Mouse (Mus musculus) midbrain, embryonic 10.5 days (tissue): Measurements from ENCODE around the gene Slc25a13. TPM values are rescaled to one million over a fixed set of nuclear protein-coding genes. Genes with fewer than 3 reads are reported as not detected.

Experiments
- DNase-seq: peaks from one replicate; pipeline ENCODE4 v3.0.0-alpha.2; 2017; ENCODE audit warnings: low spot score
- H3K27ac ChIP-seq: fragments of 300-500 bp; sonication (generic); replicated peaks from 2 replicates; pipeline ENCODE4 v1.5.1; 2016; ENCODE audit warnings: mild to moderate bottlenecking
- H3K27me3 ChIP-seq: fragments of 300-500 bp; sonication (generic); 2 replicates; pipeline ENCODE4 v1.6.1; 2016; ENCODE audit warnings: low read depth, mild to moderate bottlenecking; ENCODE audit not compliant: poor library complexity, severe bottlenecking
- H3K36me3 ChIP-seq: fragments of 300-500 bp; sonication (generic); 2 replicates; pipeline ENCODE4 v1.6.1; 2016; ENCODE audit warnings: mild to moderate bottlenecking, moderate library complexity
- H3K4me1 ChIP-seq: fragments of 300-500 bp; sonication (generic); 2 replicates; pipeline ENCODE4 v1.6.1; 2016
- H3K4me3 ChIP-seq: fragments of 300-500 bp; sonication (generic); 2 replicates; pipeline ENCODE4 v1.5.1; 2016; ENCODE audit warnings: mild to moderate bottlenecking, moderate library complexity
- H3K9me3 ChIP-seq: fragments of 300-500 bp; sonication (generic); replicated peaks from 2 replicates; pipeline ENCODE4 v1.6.1; 2016; ENCODE audit warnings: mild to moderate bottlenecking
- whole genome bisulfite sequencing: fragments of 180-500 bp; shearing (Covaris S2); methylation state at CpG from one replicate; pipeline ENCODE4 v1.1.7; 2016; 5-methylcytosine and 5-hydroxymethylcytosine counted together
- polyA plus RNA-seq: library from polyadenylated mRNA; unstranded; fragments of >200 nt; fragmentation: Nextera tagmentation; extraction: Ambion mirVana; gene quantifications from 2 replicates; pipeline ENCODE4 v1.2.1, GENCODE M21; 2016

The Slc25a13 gene
- polyA plus RNA-seq, 1 experiment from 2014 or later = 47.4 TPM

DNA sequence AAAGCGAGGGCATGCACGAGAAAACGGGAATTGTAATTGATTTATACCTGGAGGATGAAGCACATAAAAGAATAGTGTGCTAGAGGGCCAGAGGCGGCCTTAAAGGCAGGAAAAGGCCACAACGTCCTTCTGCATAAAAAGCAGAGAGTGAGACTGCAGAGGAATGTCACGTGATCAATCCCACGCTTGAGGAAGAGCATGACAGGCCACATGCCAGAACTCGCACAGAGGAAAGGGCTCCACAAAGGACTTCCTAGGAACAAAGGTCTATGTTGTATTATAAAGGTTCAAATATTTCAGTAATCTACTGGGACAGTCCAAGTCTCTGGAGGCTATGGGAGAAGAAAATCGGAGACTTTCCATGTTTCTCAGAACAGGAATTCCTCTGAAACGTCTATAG lies 63.5 kb downstream of the Slc25a13 start:
- Histone ChIP-seq H3K36me3 (peaks cover 33% of the 10 kb centered on the region), H3K4me1 (no peaks in the 10 kb centered on the region), H3K27ac (no peak overlapping the region), H3K27me3 (no peaks in the 10 kb centered on the region), H3K4me3 (no peak overlapping the region), H3K9me3 (no peaks in the 10 kb centered on the region)
- DNase-seq = no peak
- 80% methylated on average over 10 of the region's 10 CpGs for WGBS

DNA sequence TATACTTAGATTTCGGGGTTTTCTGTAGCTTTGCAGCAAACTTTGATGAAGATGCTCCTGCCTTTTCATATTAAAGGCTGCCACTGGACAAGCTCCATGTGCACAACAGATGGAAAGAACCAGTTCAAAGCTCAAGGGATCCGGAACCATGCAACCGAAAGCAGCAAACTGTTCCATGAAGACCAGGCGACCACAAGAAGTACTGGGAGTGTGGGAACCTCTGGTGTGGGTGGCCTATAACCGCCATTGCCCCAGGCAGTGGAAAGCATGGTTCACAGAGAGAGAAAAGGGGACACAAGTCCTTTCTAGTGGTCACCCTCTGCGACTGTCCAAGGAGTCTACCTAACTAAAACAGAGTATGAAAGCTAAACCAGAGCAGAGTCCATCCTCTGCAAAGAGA lies 66.2 kb downstream of the Slc25a13 start:
- H3K9me3 ChIP-seq = no peaks in the 10 kb centered on the region
- H3K4me3 ChIP-seq = no peak overlapping the region
- H3K27ac ChIP-seq = no peak overlapping the region
- peaks cover 41% of the 10 kb centered on the region for H3K36me3 ChIP-seq
- WGBS = 98% methylated on average over 6 of the region's 6 CpGs
- H3K27me3 ChIP-seq = no peaks in the 10 kb centered on the region
- H3K4me1 ChIP-seq = no peaks in the 10 kb centered on the region
- no peak for DNase-seq

DNA sequence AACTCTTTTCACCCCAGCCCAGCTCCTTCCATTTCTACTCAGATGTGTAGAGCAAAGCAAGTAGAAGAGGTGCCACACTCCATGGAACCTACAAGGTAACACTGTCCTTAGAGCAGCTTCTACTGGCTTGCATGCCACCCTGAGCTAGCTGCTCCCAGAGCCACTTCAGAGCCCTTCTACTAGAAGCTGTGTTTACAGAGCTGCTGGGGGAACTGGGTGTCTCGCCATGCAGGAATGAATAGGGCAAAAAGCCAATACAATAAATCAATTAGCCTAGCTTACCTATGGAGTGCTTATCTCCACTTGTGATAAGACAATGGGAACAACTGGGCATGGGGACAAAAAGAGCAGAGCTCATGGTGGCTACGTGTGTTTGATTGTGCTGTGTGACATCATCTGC lies 67.2 kb downstream of the Slc25a13 start:
- no peak for DNase-seq
- H3K27me3 ChIP-seq = no peaks in the 10 kb centered on the region
- H3K4me3 ChIP-seq = no peak overlapping the region
- peaks cover 41% of the 10 kb centered on the region for H3K36me3 ChIP-seq
- no peaks in the 10 kb centered on the region for H3K4me1 ChIP-seq
- 76% methylated on average over 2 of the region's 2 CpGs for WGBS
- H3K9me3 ChIP-seq = no peaks in the 10 kb centered on the region
- no peak overlapping the region for H3K27ac ChIP-seq

DNA sequence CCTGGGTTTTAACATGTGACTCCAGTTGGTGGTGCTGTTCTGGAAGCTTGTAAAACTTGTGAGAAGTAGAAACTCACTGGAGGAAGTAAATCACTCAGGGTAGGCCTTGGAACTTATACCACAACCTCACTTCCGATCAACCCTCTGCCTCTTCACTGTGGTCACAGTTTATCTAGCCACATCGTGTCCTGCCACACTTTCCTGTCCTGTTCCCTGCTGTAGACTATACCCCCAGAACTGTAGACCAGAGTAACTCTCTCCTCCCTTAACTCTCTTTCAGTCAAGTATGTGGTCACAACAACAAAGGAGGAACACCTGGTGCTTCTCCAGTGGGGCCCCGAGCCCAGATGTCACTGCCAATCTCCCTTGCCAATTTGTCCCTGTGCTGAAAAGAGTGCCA lies 67.6 kb downstream of the Slc25a13 start:
- H3K4me3 ChIP-seq = no peak overlapping the region
- no peaks in the 10 kb centered on the region for H3K27me3 ChIP-seq
- peaks cover 41% of the 10 kb centered on the region for H3K36me3 ChIP-seq
- H3K9me3 ChIP-seq = no peaks in the 10 kb centered on the region
- no peak overlapping the region for H3K27ac ChIP-seq
- 84% methylated on average over 3 of the region's 3 CpGs for WGBS
- no peak for DNase-seq
- no peaks in the 10 kb centered on the region for H3K4me1 ChIP-seq

DNA sequence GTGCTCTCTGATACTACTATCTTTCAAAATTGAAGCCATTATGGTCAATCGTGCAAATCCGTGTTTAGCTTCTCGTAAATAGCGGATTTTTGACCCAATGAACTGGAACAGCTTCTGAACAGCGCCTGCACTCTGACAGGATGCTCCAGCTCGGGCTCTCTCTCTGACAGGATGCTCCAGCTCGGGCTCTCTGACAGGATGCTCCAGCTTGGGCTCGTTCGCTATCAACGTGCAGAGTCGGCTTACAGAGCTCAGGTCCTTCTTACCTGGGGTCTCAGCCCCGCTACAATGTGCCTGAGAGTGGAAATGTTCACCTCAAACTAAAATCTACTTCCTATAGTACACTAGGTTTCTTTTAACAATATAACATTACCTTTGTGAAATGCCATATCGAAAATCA lies 71.6 kb downstream of the Slc25a13 start:
- no peaks in the 10 kb centered on the region for H3K27me3 ChIP-seq
- H3K9me3 ChIP-seq = no peaks in the 10 kb centered on the region
- no peak for DNase-seq
- WGBS = 85% methylated on average over 13 of the region's 13 CpGs
- peaks cover 31% of the 10 kb centered on the region for H3K36me3 ChIP-seq
- H3K4me1 ChIP-seq = no peaks in the 10 kb centered on the region
- no peak overlapping the region for H3K27ac ChIP-seq
- H3K4me3 ChIP-seq = no peak overlapping the region

DNA sequence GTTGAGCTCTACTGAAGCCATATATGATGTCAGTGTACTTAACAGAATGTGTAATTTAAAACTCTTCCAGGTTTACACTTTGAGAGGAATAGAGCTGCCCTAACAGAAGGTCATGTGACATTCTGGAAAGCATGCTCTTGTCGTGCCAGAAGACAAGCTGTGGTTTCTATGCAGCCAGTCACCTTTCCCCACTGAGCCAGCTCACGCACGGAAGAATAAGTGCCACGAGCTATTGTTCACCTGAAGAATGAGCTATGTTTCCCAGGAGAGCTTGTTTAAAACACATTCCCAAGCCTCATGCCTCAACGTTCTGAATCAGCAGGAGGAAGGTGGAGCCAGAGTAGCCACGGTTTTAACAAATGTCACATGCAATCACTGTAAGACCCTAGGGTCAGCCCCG lies 73.4 kb downstream of the Slc25a13 start:
- H3K27me3 ChIP-seq = no peaks in the 10 kb centered on the region
- DNase-seq = no peak
- no peak overlapping the region for H3K4me3 ChIP-seq
- WGBS = 72% methylated on average over 7 of the region's 7 CpGs
- no peaks in the 10 kb centered on the region for H3K9me3 ChIP-seq
- H3K36me3 ChIP-seq = peaks cover 24% of the 10 kb centered on the region
- no peak overlapping the region for H3K27ac ChIP-seq
- H3K4me1 ChIP-seq = no peaks in the 10 kb centered on the region

DNA sequence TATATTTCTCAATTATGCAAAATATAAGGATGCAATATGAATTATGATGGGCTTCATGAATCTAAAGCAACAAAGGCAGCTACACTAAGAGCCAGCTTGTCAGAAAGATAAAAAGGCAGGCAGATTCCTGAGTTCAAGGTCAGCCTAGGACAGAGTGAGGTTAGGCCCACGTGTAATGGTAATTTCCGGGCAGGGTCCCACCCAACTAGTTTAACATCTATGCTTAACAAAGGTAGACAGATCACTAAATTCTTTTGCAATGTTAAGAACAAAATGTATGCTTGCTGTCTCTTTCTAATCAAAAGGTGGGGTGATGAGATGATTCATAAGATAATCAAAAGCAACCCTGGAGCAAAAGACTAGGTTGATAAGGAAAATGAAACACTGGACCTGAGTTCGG lies 76.6 kb downstream of the Slc25a13 start:
- 94% methylated on average over 3 of the region's 3 CpGs for WGBS
- Histone ChIP-seq H3K36me3 (peaks cover 30% of the 10 kb centered on the region), H3K4me3 (no peak overlapping the region), H3K9me3 (peaks cover 4% of the 10 kb centered on the region; the same call in 1 of the 2 replicates), H3K27ac (no peak overlapping the region), H3K27me3 (no peaks in the 10 kb centered on the region), H3K4me1 (no peaks in the 10 kb centered on the region)
- DNase-seq = no peak

DNA sequence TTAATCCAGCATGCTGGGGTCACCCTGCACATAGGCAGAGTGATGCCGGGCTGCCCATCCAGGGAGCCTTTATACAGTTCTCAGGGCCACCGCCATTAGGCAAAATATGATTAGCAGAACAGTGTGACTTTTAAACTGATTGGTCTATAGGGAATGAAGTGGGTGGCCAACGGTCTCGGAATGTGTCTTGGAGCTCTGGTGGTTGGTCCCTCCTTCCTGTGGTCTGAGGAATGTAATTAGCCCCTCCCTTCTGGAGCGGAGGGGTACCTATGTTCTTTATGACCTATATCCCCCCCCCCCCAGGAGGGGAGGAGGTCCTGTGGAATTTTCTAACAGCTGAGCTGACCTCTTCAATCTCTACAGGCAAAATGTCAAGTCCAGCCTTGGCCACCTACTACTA lies 77.9 kb downstream of the Slc25a13 start:
- Histone ChIP-seq H3K27ac (no peak overlapping the region), H3K27me3 (no peaks in the 10 kb centered on the region), H3K4me1 (no peaks in the 10 kb centered on the region), H3K9me3 (peaks cover 4% of the 10 kb centered on the region; the same call in 1 of the 2 replicates), H3K4me3 (no peak overlapping the region), H3K36me3 (peaks cover 30% of the 10 kb centered on the region)
- DNase-seq = no peak
- 89% methylated on average over 5 of the region's 5 CpGs for WGBS

DNA sequence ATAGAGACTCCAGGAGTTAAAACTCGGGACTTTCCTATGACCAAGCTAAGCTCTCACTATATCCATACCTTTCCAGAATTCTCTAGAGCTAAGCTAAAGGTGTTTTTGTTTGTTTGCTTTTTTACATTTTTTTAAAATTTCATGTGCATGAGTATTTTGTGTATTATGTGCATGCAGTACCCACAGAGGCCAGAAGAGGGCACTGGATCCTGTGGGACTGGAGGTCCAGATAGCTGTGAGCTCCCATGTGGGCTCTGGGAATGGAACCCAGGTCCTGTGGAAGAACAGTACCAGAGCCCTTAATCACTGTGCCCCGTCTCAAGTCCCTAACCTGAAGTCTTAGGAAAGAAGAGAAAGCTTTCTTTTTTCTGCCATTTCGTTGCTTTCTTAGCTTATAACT lies 80.2 kb downstream of the Slc25a13 start:
- peaks cover 27% of the 10 kb centered on the region for H3K36me3 ChIP-seq
- peaks cover 4% of the 10 kb centered on the region; the same call in 1 of the 2 replicates for H3K9me3 ChIP-seq
- DNase-seq = no peak
- no peak overlapping the region for H3K4me3 ChIP-seq
- no peaks in the 10 kb centered on the region for H3K4me1 ChIP-seq
- no peaks in the 10 kb centered on the region for H3K27me3 ChIP-seq
- H3K27ac ChIP-seq = no peak overlapping the region
- WGBS = 94% methylated on average over 3 of the region's 3 CpGs

DNA sequence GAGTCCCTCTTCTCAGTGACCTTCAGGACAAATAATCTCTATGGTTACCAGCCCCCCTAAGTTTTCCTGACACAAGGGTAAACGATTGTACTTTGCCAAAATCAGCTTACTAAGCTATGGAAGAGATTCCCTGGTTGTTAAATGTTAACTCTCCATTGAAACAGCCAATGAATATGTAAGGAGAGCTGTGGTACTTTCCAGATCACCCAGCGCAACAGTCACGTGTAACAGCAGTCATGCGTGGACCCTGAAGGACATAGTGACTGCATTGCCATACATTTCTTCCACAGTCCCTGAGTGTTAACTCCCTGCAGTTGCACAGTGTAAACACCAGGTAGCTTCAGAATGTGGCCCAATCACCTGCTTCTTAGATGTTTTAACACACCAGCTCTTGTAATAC lies 82.0 kb downstream of the Slc25a13 start:
- H3K36me3 ChIP-seq = peaks cover 33% of the 10 kb centered on the region
- no peak overlapping the region for H3K27ac ChIP-seq
- no peak overlapping the region for H3K4me3 ChIP-seq
- WGBS = 93% methylated on average over 4 of the region's 4 CpGs
- H3K4me1 ChIP-seq = no peaks in the 10 kb centered on the region
- DNase-seq = no peak
- peaks cover 4% of the 10 kb centered on the region; the same call in 1 of the 2 replicates for H3K9me3 ChIP-seq
- H3K27me3 ChIP-seq = no peaks in the 10 kb centered on the region

DNA sequence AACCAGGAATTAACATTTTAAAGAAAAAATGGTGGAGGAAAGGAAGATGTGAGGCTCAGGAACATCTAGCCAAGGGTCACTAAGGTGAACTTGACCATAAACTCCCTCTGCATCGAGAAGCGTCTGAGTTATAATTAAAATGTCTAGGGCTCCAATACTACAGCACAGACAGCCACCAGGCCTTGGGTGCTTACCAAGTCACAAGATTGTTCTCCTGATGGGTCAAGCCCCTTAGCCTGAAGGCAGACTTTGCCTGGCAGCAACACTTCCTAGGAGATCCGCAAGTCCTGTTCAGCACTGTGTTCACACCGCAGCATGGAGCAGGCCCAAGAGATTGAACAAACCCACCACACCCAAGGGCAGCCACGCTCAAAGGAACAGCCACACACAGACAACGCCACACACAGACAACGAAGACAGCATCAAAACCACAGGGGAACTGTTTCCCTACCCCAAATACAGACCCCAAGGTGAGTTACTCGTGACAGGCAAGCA lies 83.4 kb downstream of the Slc25a13 start:
- H3K4me3 ChIP-seq = no peak overlapping the region
- DNase-seq = no peak
- H3K27ac ChIP-seq = no peak overlapping the region
- H3K27me3 ChIP-seq = no peaks in the 10 kb centered on the region
- WGBS = 91% methylated on average over 8 of the region's 8 CpGs
- H3K9me3 ChIP-seq = peaks cover 4% of the 10 kb centered on the region; the same call in 1 of the 2 replicates
- H3K4me1 ChIP-seq = no peaks in the 10 kb centered on the region
- peaks cover 30% of the 10 kb centered on the region for H3K36me3 ChIP-seq

DNA sequence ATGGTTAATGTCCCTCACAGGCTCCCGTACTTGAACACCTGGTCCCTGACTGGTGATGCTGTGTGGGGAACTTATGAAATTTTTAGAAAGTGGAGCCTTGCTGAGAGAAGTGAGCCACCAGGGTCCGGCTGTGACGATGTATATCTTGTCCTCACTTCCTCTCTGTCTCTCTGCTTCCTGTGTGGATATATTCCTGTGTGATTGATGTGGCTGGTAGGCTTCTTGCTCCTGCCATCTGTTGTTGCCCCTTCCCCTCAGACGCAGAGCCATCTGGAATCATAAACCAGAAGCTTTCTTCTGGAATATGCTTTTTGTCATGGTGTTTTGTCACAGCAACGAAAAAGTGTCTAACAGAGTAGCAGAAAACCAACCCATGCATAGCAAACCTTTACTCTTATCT lies 84.9 kb downstream of the Slc25a13 start:
- H3K4me1 ChIP-seq = no peaks in the 10 kb centered on the region
- WGBS = 85% methylated on average over 5 of the region's 5 CpGs
- DNase-seq = no peak

DNA sequence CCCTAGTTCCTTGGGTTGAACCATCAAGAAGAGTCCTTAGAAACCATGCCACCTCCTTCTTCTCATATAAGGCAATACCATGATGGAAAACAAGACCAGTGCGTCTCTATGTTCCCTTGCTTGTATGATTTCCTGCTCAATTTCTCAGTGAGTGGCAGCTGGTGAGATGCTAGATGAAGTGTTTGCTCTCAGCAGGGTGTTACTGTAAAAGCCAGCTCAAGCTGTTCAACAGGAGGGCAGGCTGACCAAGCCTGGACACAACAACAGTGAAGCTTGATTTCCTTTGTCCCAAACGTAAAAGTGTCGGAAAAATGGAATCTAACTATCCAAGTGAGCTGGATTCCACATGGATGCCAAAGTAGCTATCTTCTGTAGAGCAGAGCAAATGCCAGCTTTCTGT lies 91.4 kb downstream of the Slc25a13 start:
- no peaks in the 10 kb centered on the region for H3K4me1 ChIP-seq
- H3K4me3 ChIP-seq = no peak overlapping the region
- no peaks in the 10 kb centered on the region for H3K27me3 ChIP-seq
- H3K27ac ChIP-seq = no peak overlapping the region
- no peak for DNase-seq
- peaks cover 19% of the 10 kb centered on the region for H3K36me3 ChIP-seq
- no peaks in the 10 kb centered on the region for H3K9me3 ChIP-seq
- WGBS = 90% methylated on average over 3 of the region's 3 CpGs

More for the DNA sequence above, 84.9 kb downstream of the Slc25a13 start:
- peaks cover 3% of the 10 kb centered on the region; the same call in 1 of the 2 replicates for H3K9me3 ChIP-seq
- H3K36me3 ChIP-seq = peaks cover 29% of the 10 kb centered on the region
- no peak overlapping the region for H3K27ac ChIP-seq
- no peaks in the 10 kb centered on the region for H3K27me3 ChIP-seq
- no peak overlapping the region for H3K4me3 ChIP-seq

DNA sequence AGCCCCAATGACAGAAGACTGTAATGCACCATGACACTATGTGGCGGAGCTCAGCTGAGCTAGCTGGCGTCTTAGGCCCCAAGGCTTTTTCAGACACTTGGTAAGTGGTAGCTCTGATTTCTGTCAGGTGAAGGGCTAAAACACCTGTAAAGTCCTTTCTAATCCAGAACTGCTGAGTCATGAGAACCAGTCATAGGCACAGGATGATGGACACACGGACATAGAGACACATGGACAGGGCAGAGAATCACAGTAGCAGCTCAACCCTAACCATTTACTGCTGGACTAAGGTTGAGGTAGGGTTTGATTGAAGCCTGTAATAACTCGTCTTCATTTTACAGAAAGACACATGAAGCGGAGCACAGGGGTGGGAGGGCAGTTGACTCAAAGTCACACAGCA lies 95.1 kb downstream of the Slc25a13 start:
- Histone ChIP-seq H3K4me1 (no peaks in the 10 kb centered on the region), H3K27me3 (no peaks in the 10 kb centered on the region), H3K27ac (no peak overlapping the region), H3K36me3 (peaks cover 10% of the 10 kb centered on the region; the same call in 1 of the 2 replicates), H3K9me3 (no peaks in the 10 kb centered on the region), H3K4me3 (no peak overlapping the region)
- no peak for DNase-seq
- WGBS = 93% methylated on average over 5 of the region's 5 CpGs
